Mouse (Mus musculus): ENCODE measurements around the gene Abhd17a. TPM values are rescaled to one million over a fixed set of nuclear protein-coding genes. Genes with fewer than 3 reads are reported as not detected.
A peak's percentile ranks its signal among the peaks of the same experiment; 100 is the strongest.
"Not testable (repeated sequence)": the region's sequence is repeated elsewhere in the genome, so short reads cannot be mapped to it uniquely, and the experiment has no call there.

The Abhd17a gene
- total RNA-seq, 2 experiments from 2014 or later = 191 to 194 TPM

- DNase-seq (ENCODE audit: extremely low spot score in 1 of 2, low spot score in 2 of 2) = no peak
- intact Hi-C loops (cut with DNase I) = no loop called here
Measured at GRCm38 (mm10) chr10:80610116-80610785, 20.1 kb upstream of the Abhd17a start.

GRCm38 (mm10) chr10:80609269-80609924, 19.3 kb upstream of the Abhd17a start:
- intact Hi-C loops (cut with DNase I) = no loop called here
- no peak for DNase-seq (ENCODE audit: extremely low spot score in 1 of 2, low spot score in 2 of 2)

DNA sequence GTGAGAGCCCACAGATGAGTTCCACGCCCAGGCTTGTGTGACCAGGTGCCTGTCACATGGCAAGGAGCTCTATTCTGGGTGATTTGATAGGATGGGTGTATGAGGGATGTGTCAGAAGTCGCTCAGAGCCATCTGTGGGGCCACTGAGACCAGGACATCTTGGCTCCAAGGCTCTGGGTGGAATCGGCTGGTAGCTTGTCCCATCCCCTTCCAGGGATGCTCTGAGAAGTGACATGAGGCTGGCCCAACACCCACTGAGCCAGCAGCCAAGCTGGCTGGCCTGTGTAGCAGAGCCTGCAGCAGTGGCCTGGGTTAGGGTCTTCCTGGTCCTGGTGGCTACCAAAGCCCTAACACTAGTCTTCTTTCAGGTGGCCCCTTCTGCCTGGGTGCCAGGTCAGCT, 18.3 kb upstream of the Abhd17a start:
- DNase-seq (ENCODE audit: extremely low spot score in 1 of 2, low spot score in 2 of 2) = no peak
- intact Hi-C loops (cut with DNase I) = no loop called here

- intact Hi-C loops (cut with DNase I) = no loop called here
- DNase-seq (ENCODE audit: extremely low spot score in 1 of 2, low spot score in 2 of 2) = no peak
Measured at GRCm38 (mm10) chr10:80606737-80607350, 16.7 kb upstream of the Abhd17a start.

GRCm38 (mm10) chr10:80606306-80606705, 16.2 kb upstream of the Abhd17a start:
- intact Hi-C loops (cut with DNase I) = no loop called here
- peak in 1 of 2 experiments; percentile 60 for DNase-seq (ENCODE audit: extremely low spot score in 1 of 2, low spot score in 2 of 2)

GRCm38 (mm10) chr10:80605721-80606120, 15.6 kb upstream of the Abhd17a start, which contains the start of gene Gm49322:
Gene Gm49322 (plus strand): TSS chr10:80606021.
- intact Hi-C loops (cut with DNase I) = not testable (repeated sequence)

DNA sequence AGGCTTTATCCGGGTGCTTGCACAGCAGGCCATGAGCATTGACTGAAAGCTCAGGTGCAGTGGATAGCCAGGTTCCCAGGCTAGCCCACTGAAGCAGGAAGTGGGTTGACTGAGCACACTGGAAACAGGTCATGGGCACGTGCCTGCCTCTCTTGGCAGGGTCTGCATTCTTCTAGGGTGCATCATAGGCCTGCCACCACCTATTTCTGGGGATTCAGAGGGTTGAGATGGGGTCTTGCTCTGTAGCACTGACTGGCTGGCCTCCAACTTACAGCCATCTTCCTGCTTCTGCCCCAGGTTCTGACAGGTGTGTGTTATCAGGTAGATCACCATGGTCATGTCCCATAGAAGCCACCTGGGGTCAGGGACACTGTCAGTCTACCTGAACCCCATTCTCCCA, 14.8 kb upstream of the Abhd17a start:
- intact Hi-C loops (cut with DNase I) = no loop called here

More at GRCm38 (mm10) chr10:80605721-80606120, 15.6 kb upstream of the Abhd17a start, which contains the start of gene Gm49322:
- not testable (repeated sequence) for DNase-seq (ENCODE audit: extremely low spot score in 1 of 2, low spot score in 2 of 2)

DNA sequence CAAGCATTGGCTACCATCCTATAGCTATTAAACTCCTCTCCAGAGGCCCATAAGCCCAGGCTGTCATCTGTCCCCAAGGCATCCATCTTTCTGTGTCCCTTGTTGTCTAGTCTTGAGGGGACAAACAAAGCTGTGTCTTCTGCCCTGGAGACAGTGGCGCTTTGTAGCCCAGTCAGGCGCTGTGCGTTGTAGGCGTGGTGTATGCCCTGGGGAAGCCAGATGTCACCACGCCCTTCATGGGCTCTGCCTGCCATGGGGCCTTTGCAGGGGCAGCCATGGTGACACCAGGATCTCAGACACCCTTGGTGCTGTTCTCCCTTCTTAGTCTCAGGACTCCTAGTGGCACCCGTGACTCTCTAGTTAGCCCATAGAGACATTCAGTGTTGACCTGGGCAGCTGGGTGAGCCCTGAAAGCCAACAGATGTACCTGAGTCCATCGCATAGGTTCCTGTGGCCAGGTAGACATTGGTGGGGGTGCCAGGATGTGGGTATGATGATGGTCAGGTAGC, 13.9 kb upstream of the Abhd17a start:
- intact Hi-C loops (cut with DNase I) = no loop called here
- no peak for DNase-seq (ENCODE audit: extremely low spot score in 1 of 2, low spot score in 2 of 2)

More for the DNA sequence above, 14.8 kb upstream of the Abhd17a start:
- DNase-seq (ENCODE audit: extremely low spot score in 1 of 2, low spot score in 2 of 2) = no peak

GRCm38 (mm10) chr10:80603364-80603763, 13.2 kb upstream of the Abhd17a start:
- no peak for DNase-seq (ENCODE audit: extremely low spot score in 1 of 2, low spot score in 2 of 2)
- intact Hi-C loops (cut with DNase I) = no loop called here

DNA sequence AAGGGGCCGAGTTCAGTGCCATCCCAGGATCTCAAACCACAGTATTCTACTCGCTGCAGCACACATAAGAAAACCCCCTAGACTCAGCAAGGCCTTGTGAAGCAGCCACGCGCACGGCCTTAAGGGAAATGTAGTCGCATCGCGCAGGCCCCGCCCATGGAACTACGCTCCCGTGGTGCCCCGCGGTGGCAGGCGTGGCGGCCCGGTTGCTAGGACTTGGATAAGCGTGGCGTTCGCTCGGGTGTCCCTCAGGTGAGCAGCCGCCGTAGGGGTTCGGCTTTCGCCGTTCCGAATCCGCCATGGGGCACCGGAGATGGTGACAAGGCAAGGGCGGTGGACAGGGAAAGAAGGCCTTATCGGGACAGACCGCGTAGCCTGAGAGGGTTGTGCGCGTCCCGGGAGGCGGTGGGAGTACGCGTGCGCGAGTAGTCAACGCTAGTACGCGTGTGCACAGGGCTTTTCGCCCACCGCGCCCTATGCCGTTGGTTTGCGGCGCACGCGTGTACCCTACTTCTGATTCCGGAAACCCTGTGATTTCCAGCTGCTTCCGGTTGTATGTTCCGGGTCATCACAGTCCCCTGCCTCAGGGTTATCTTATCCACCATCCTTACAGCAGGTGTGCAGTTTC, 12.7 kb upstream of the Abhd17a start, which contains the start of the genes Scamp4 and Adat3:
Gene Scamp4 (plus strand): TSS at position 175 of the 628 bp plus-strand sequence.
Gene Adat3 (plus strand): TSS at position 183 of the 628 bp plus-strand sequence.
- intact Hi-C loops (cut with DNase I) = no loop called here

DNA sequence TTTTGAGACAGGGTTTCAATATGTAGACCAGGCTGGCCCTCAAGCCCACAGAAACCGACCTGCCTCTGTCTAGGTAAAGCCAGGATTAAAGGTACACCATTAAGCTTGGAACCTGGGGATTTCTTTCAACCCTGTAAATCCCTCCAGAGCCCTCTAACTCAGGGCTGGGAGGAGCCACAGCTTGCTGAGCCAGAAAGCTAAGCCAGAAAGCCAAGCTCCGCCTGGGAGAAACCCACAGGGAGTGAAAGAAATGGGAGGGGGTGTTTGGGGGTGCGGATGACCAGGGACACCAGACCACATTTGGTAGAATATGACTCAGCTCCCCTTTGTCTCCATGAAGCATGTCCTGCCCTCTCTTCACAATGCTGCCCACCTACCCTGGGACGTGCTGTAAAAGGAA, 6.2 kb upstream of the Abhd17a start:
- no peak for DNase-seq (ENCODE audit: extremely low spot score in 1 of 2, low spot score in 2 of 2)
- intact Hi-C loops (cut with DNase I) = no loop called here

More for the DNA sequence above, 12.7 kb upstream of the Abhd17a start, which contains the start of the genes Scamp4 and Adat3:
- DNase-seq (ENCODE audit: extremely low spot score in 1 of 2, low spot score in 2 of 2) = peak; percentile 92 to 97

DNA sequence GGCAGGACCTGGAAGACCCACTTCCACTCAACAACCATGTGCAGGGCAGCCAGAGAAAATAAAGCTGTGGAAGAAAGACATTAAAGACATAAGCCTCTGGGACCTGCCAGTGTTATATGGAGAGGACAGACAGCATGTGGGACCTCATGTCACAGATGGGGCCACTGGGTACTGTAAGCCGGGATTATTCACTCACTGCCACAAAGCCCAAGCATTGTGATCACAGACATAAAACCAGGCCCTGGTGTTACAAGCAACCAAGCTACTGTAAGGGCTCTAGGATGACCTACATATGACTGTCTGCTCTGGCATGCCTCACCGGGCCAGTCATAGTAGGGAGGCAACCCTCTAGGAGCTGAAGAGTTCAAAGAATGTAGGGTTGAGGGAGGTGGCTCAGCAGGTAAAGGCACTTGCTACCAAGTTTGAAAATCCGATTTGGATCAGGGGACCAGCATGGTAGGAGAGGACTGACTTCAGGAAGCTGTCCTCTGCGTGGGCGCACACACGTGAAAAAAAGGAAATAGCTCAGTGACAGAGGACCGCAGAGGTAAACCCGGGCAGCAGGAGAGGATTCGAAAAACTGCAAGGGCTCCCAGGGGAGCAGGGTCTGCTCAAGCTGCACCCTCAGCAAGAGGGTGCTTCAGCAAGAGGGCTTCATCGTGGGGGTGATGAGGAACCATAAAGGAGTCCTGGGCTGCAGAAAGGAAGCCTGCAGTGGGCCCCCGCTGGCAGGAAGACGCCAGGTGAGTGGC, 838 bp downstream of the Abhd17a start:
- peak in 1 of 2 experiments; percentile 50 for DNase-seq (ENCODE audit: extremely low spot score in 1 of 2, low spot score in 2 of 2)
- intact Hi-C loops (cut with DNase I) = no loop called here

GRCm38 (mm10) chr10:80587305-80587657, 2.9 kb downstream of the Abhd17a start:
- intact Hi-C loops (cut with DNase I) = no loop called here
- DNase-seq (ENCODE audit: extremely low spot score in 1 of 2, low spot score in 2 of 2) = peak in 1 of 2 experiments; percentile 82

GRCm38 (mm10) chr10:80586407-80587304, 3.5 kb downstream of the Abhd17a start:
- intact Hi-C loops (cut with DNase I) = no loop called here

DNA sequence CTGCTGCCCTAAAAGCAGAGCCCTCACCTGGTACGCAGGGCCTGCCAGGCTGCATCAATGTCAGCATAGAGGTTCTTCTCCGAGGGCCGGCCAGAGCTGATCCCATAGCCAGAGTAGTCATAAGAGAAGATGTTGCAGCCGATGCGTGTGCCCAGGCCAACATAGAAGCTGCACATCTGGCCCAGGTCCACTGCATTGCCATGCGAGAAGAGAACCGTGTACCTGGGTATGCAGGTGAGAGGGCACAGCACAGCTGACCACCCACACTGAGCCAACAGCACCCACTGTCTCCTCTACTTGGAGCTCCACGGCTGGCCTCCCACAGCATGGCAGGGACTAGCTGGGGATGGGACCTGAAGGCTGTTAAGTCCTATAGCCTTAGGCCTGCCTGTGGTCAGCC, 4.6 kb downstream of the Abhd17a start:
- DNase-seq (ENCODE audit: extremely low spot score in 1 of 2, low spot score in 2 of 2) = peak in 1 of 2 experiments; percentile 20
- intact Hi-C loops (cut with DNase I) = no loop called here

More at GRCm38 (mm10) chr10:80586407-80587304, 3.5 kb downstream of the Abhd17a start:
- peak in 1 of 2 experiments; percentile 56 for DNase-seq (ENCODE audit: extremely low spot score in 1 of 2, low spot score in 2 of 2)

DNA sequence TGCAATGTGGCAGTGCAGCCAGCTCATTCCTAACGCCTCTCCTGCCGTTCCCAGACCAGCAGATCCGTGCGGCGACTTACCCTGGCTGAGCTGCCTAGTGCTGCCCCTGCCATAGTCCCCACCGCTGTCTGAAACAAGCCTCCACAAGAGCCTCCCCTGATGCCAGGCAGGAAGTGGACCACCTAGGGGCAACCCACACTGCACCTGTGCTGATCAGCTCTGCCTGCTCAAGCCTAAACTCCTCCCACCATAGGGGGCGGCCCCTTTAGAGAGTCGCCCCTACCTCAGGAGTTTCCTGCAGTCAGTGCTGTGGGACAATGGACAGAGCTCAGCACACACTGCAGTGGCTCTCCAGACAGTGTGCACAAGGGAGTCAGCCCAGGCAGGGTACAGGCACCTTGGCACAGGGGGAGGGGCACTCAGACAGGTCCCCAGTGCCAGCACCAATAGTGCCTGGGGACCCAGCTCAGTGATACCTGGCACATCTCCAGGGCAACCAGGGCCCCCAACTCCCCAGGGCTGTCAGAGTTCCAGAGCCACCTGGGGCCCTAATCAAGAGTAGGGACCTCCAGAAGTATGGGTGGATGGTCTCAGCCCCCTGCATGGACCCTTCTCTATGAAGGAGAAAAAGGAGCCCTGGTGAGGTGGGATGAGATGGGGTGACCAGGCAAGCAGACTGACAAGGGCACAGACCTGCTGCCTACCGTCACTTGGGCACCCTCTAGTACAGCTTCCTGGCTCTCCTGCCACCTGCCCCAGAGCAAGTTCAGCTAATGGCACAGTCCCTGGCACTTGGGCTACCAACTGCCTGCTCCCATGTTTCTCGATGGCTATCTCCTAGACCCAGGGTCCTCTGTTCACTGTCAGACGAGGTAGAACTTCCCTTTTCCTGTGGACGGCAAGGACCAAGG, 5.2 kb downstream of the Abhd17a start:
- peak in 1 of 2 experiments; percentile 56 for DNase-seq (ENCODE audit: extremely low spot score in 1 of 2, low spot score in 2 of 2)
- intact Hi-C loops (cut with DNase I) = loop anchor here (5.0 kb wide), 1 partner anchor 102 kb away; no protein-coding TSS in a partner anchor

Data from left cerebral cortex, postnatal 10 days (tissue).